Mouse (Mus musculus): ENCODE data around the gene 1700001C19Rik. TPM values are rescaled to one million over a fixed set of nuclear protein-coding genes. Genes with fewer than 3 reads are reported as not detected.

1700001C19Rik gene
- polyA plus RNA-seq, 1 experiment = not detected

- TF ChIP-seq GATA1 (IDR thresholded peaks at IDR 0.05; ENCODE audit: borderline replicate concordance, low read length) (no peak), FLI1 (IDR thresholded peaks at IDR 0.05; ENCODE audit: low read length) (no peak)
- Histone ChIP-seq H3K36me3 (replicated peaks; ENCODE audit: low read length) (no peaks in the 10 kb centered on the region), H3K27me3 (replicated peaks) (peaks cover 20% of the 10 kb centered on the region), H3K4me3 (replicated peaks) (no peak overlapping the region), H3K4me1 (peaks cover 59% of the 10 kb centered on the region), H3K9me3 (no peaks in the 10 kb centered on the region)
These were observed 13.8 kb upstream of the 1700001C19Rik start for GRCm38 (mm10) chr17:47450880-47451565.

- H3K4me1 ChIP-seq = peaks cover 60% of the 10 kb centered on the region
- no peaks in the 10 kb centered on the region for H3K36me3 ChIP-seq (replicated peaks; ENCODE audit: low read length)
- peaks cover 25% of the 10 kb centered on the region for H3K27me3 ChIP-seq (replicated peaks)
- H3K9me3 ChIP-seq = no peaks in the 10 kb centered on the region
- H3K4me3 ChIP-seq (replicated peaks) = no peak overlapping the region
- TF ChIP-seq GATA1 (IDR thresholded peaks at IDR 0.05; ENCODE audit: borderline replicate concordance, low read length) (no peak), FLI1 (IDR thresholded peaks at IDR 0.05; ENCODE audit: low read length) (no peak)
These were observed 13.1 kb upstream of the 1700001C19Rik start for GRCm38 (mm10) chr17:47450239-47450638.

- Histone ChIP-seq H3K4me3 (replicated peaks) (no peak overlapping the region), H3K4me1 (peaks cover 52% of the 10 kb centered on the region), H3K27me3 (replicated peaks) (peaks cover 30% of the 10 kb centered on the region), H3K9me3 (no peaks in the 10 kb centered on the region), H3K36me3 (replicated peaks; ENCODE audit: low read length) (no peaks in the 10 kb centered on the region)
- TF ChIP-seq GATA1 (IDR thresholded peaks at IDR 0.05; ENCODE audit: borderline replicate concordance, low read length) = no peak
- no peak for TF ChIP-seq FLI1 (IDR thresholded peaks at IDR 0.05; ENCODE audit: low read length)
These were observed 12.3 kb upstream of the 1700001C19Rik start for GRCm38 (mm10) chr17:47449432-47449831.

- Histone ChIP-seq H3K4me3 (replicated peaks) (no peak overlapping the region), H3K27me3 (replicated peaks) (peaks cover 35% of the 10 kb centered on the region), H3K36me3 (replicated peaks; ENCODE audit: low read length) (no peaks in the 10 kb centered on the region), H3K4me1 (peaks cover 47% of the 10 kb centered on the region), H3K9me3 (no peaks in the 10 kb centered on the region)
- TF ChIP-seq GATA1 (IDR thresholded peaks at IDR 0.05; ENCODE audit: borderline replicate concordance, low read length) (no peak), FLI1 (IDR thresholded peaks at IDR 0.05; ENCODE audit: low read length) (no peak)
These were observed 11.6 kb upstream of the 1700001C19Rik start for GRCm38 (mm10) chr17:47448523-47449372.

- Histone ChIP-seq H3K9me3 (no peaks in the 10 kb centered on the region), H3K4me3 (replicated peaks) (no peak overlapping the region), H3K4me1 (peaks cover 32% of the 10 kb centered on the region), H3K36me3 (replicated peaks; ENCODE audit: low read length) (no peaks in the 10 kb centered on the region), H3K27me3 (replicated peaks) (peaks cover 47% of the 10 kb centered on the region)
- TF ChIP-seq GATA1 (IDR thresholded peaks at IDR 0.05; ENCODE audit: borderline replicate concordance, low read length) (no peak), FLI1 (IDR thresholded peaks at IDR 0.05; ENCODE audit: low read length) (no peak)
These were observed 9.4 kb upstream of the 1700001C19Rik start for GRCm38 (mm10) chr17:47446561-47446960.

- H3K4me3 ChIP-seq (replicated peaks) = no peak overlapping the region
- H3K36me3 ChIP-seq (replicated peaks; ENCODE audit: low read length) = no peaks in the 10 kb centered on the region
- H3K27me3 ChIP-seq (replicated peaks) = peaks cover 49% of the 10 kb centered on the region
- H3K4me1 ChIP-seq = peaks cover 36% of the 10 kb centered on the region
- TF ChIP-seq GATA1 (IDR thresholded peaks at IDR 0.05; ENCODE audit: borderline replicate concordance, low read length) (no peak), FLI1 (IDR thresholded peaks at IDR 0.05; ENCODE audit: low read length) (no peak)
- H3K9me3 ChIP-seq = no peaks in the 10 kb centered on the region
These were observed 8.8 kb upstream of the 1700001C19Rik start for GRCm38 (mm10) chr17:47446025-47446424.

- Histone ChIP-seq H3K36me3 (replicated peaks; ENCODE audit: low read length) (no peaks in the 10 kb centered on the region), H3K4me3 (replicated peaks) (no peak overlapping the region), H3K27me3 (replicated peaks) (peaks cover 53% of the 10 kb centered on the region), H3K4me1 (peaks cover 38% of the 10 kb centered on the region), H3K9me3 (no peaks in the 10 kb centered on the region)
- TF ChIP-seq GATA1 (IDR thresholded peaks at IDR 0.05; ENCODE audit: borderline replicate concordance, low read length) = no peak
- no peak for TF ChIP-seq FLI1 (IDR thresholded peaks at IDR 0.05; ENCODE audit: low read length)
These were observed 8.3 kb upstream of the 1700001C19Rik start for GRCm38 (mm10) chr17:47445518-47445917.

GRCm38 (mm10) chr17:47444113-47444512 is 6.9 kb upstream of the 1700001C19Rik start:
- Histone ChIP-seq H3K4me1 (peaks cover 50% of the 10 kb centered on the region), H3K27me3 (replicated peaks) (peaks cover 59% of the 10 kb centered on the region), H3K4me3 (replicated peaks) (no peak overlapping the region), H3K36me3 (replicated peaks; ENCODE audit: low read length) (no peaks in the 10 kb centered on the region), H3K9me3 (no peaks in the 10 kb centered on the region)
- TF ChIP-seq FLI1 (IDR thresholded peaks at IDR 0.05; ENCODE audit: low read length) = no peak
- no peak for TF ChIP-seq GATA1 (IDR thresholded peaks at IDR 0.05; ENCODE audit: borderline replicate concordance, low read length)

- peaks cover 62% of the 10 kb centered on the region for H3K4me1 ChIP-seq
- H3K27me3 ChIP-seq (replicated peaks) = peaks cover 69% of the 10 kb centered on the region
- H3K4me3 ChIP-seq (replicated peaks) = no peak overlapping the region
- TF ChIP-seq FLI1 (IDR thresholded peaks at IDR 0.05; ENCODE audit: low read length) = no peak
- no peak for TF ChIP-seq GATA1 (IDR thresholded peaks at IDR 0.05; ENCODE audit: borderline replicate concordance, low read length)
- peaks cover 8% of the 10 kb centered on the region for H3K9me3 ChIP-seq
- no peaks in the 10 kb centered on the region for H3K36me3 ChIP-seq (replicated peaks; ENCODE audit: low read length)
These were observed 5.1 kb upstream of the 1700001C19Rik start for GRCm38 (mm10) chr17:47442271-47442670.

Data from megakaryocyte, embryonic 14.5 days (primary cell).